Mouse (Mus musculus): ENCODE data around the gene Eef1e1. TPM values are rescaled to one million over a fixed set of nuclear protein-coding genes. Genes with fewer than 3 reads are reported as not detected.

The Eef1e1 gene
- total RNA-seq, 1 experiment = 111 TPM

DNA sequence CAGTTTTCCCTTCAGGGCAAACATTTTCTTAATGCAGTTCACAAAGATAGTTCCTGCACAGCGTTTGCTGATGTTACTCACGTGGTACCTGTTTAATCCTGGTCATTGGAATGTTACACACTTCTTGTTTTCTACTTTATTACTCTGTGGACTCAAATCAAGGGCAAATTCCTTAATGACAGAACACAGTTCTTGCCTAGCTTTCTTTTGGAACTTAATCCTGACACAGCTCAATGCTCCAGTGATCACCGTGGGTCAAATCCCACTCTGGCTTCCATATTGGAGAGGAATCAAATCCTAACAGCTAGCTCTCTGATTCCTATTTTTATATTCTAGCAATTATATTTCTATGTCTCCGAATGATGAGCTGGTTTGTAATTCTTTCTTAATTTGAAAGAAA, 62.4 kb downstream of the Eef1e1 start:
- TF ChIP-seq HCFC1 (IDR thresholded peaks at IDR 0.05; ENCODE audit: borderline replicate concordance, insufficient read depth, low read length) = no peak
- TF ChIP-seq ZC3H11A (IDR thresholded peaks at IDR 0.05; ENCODE audit: borderline replicate concordance, low read depth, low read length) = no peak
- no peak for TF ChIP-seq MAFK (IDR thresholded peaks at IDR 0.05; ENCODE audit: insufficient read depth, low read depth, low read length)
- no peak for TF ChIP-seq ZNF384 (IDR thresholded peaks at IDR 0.05; ENCODE audit: low read depth, low read length)
- TF ChIP-seq CHD2 (IDR thresholded peaks at IDR 0.05; ENCODE audit: low read depth, low read length) = no peak
- no peak for DNase-seq (ENCODE audit: low read depth, low spot score)
- H3K4me3 ChIP-seq (ENCODE audit: insufficient read depth in 1 of 2, low read depth in 1 of 2, low read length in 2 of 2, poor library complexity in 1 of 2, severe bottlenecking in 1 of 2) = no peak overlapping the region
- no peaks in the 10 kb centered on the region for H3K4me1 ChIP-seq (ENCODE audit: control insufficient read depth in 2 of 2, insufficient read depth in 2 of 2, low read length in 2 of 2, poor library complexity in 1 of 2)
- no peak overlapping the region for H3K27ac ChIP-seq (ENCODE audit: insufficient read depth, low read depth, low read length, poor library complexity, severe bottlenecking)
- no peaks in the 10 kb centered on the region for H3K9me3 ChIP-seq (ENCODE audit: control insufficient read depth, insufficient read depth, low read depth, low read length)
- no peak overlapping the region for H3K9ac ChIP-seq (ENCODE audit: insufficient read depth, low read depth, low read length, poor library complexity, severe bottlenecking)
- in situ Hi-C loops (cut with MboI; ENCODE audit: low sequenced_read_pairs in 2 of 2, unreplicated experiment in 2 of 2) = no loop called here
- H3K36me3 ChIP-seq (ENCODE audit: control insufficient read depth, insufficient read depth, low read length, poor library complexity, severe bottlenecking) = 0 out of 2 replicates have a peak, but pooled peaks cover 2% of the 10 kb centered on the region

Other genes with a start within 250 kb of the Eef1e1 start
- gene Txndc5, start 130.2 kb downstream of the Eef1e1 start, total RNA-seq (2012; rRNA removed) = 191 and 236 TPM in 2 replicates
- 2.5 and 3.4 TPM in 2 replicates for gene Bloc1s5, start 23.9 kb downstream of the Eef1e1 start, total RNA-seq (2012; rRNA removed)

All from ES-E14 (cell line).